Mouse (Mus musculus) neutrophil, adult 5-6 weeks (primary cell): ENCODE data around the gene Gm20388. TPM values are rescaled to one million over a fixed set of nuclear protein-coding genes. Genes with fewer than 3 reads are reported as not detected.

Experiments
- ATAC-seq: fragments of 151-379, 151-347 bp; 2 replicates; pipeline ENCODE4 v1.8.0; 2017; ENCODE audit warnings: mild to moderate bottlenecking, moderate TSS enrichment; ENCODE audit not compliant: insufficient number of reproducible peaks, poor library complexity, low FRiP score, severe bottlenecking; ENCODE audit errors: extremely low read depth
- total RNA-seq: library from RNA; stranded (forward); fragments of 200-1000 nt; gene quantifications from 2 replicates; pipeline ENCODE4 v1.2.3, GENCODE M21; 2017

The Gm20388 gene
- total RNA-seq, 1 experiment from 2014 or later = 10.8 TPM

DNA sequence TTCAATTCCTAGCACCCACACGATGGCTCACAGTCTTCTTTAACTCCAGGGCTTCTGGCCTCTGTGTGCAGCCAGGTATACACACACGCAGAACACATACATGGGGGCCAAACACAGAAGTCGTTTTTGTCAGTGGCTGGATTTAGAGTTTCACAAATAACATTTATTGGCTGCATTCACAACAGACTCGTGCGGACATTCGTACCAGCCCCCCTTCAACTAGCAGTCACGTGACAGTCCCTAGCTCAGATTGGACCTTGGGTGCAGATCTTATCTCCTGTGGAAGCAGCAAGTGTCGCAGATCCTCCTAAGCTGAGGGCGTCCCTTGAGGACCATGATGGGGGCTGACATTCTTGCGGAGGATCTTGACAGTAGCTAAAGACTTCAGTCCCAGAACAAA, 1620.0 kb downstream of the Gm20388 start:
- ATAC-seq = no peak

DNA sequence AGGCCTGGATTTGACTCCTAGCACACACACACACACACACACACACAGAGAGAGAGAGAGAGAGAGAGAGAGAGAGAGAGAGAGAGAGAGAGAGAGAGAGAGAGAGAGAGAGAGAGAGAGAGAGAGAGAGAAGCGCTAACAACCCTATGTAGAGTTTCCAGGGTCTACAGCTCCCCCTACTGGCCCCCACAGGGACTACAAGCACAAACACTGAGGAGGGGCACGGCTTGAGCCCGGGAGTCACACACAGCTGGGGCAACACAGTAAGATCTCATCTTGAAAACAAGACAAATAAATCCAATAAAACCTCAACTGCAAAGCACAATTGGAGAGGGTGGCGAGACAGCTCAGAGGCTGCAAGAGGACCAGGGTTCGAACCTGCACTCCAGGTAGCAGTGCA, 1621.7 kb downstream of the Gm20388 start:
- ATAC-seq = no peak

DNA sequence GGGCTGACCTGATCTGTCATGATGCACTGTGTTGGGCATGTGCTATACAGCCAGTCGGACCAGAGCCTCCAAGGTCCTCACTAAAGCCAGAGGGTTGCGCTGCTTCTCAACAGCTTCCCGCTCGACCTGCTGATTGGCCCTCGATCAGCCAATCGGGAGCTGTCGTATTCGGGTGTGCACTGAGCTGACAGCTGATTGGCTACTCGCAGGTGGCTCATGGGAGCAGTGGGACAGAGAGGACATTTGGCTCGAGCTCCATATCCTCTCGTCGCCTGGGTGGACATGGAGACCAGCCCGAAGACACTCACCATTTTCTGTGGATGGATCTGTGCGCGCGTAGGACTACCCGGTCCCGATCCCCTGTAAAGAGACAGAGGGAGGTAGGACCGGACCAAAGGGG, 1631.2 kb downstream of the Gm20388 start:
- ATAC-seq = no peak

DNA sequence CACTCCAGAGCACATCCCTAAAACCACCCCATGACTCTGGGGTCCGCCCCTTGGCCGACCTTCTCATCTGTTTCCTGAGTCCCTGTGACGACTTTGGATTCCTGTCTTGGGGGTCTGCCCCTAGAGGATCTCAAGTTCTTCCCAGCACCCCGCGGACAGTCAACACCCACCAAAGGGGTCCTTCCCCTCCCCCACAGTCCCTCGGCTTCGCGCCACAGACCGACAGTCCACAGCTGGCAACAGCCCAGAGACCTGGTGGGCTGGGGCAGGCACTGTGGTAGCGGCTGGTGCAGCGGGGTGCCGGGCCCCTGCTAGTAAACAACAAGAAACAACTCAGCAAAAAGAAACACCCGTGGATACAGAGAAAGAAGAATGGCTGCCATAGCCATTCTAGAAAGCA, 1632.3 kb downstream of the Gm20388 start:
- no peak for ATAC-seq

DNA sequence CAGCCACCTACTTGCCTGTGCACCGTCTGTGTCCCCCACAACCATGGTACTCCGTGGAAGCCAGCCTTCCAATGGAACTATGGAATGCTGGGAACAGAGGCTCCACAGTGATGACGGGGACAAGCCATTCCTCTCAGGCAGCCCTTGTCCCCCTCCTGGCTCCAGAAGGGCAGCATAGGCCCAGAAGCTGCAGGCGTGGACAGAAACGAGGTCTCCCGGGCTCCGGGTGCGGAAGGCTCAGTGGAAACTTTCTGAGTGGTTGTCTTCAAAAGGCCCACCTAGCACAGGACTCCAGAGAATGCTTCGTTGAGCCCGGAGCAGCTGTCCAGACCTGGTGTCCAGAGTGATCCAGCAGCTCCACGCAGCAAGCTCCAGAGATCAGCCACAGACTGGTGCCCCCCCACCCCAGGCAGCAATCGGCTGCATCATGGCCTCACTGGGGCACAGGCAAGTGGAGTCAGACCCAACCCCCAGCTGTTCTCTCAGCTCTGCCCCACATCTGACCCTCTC, 1633.7 kb downstream of the Gm20388 start, which contains the start of gene 1700018B08Rik:
Gene 1700018B08Rik, minus strand, starts transcription at position 45 of the 510 bp plus-strand sequence.
- no peak for ATAC-seq

DNA sequence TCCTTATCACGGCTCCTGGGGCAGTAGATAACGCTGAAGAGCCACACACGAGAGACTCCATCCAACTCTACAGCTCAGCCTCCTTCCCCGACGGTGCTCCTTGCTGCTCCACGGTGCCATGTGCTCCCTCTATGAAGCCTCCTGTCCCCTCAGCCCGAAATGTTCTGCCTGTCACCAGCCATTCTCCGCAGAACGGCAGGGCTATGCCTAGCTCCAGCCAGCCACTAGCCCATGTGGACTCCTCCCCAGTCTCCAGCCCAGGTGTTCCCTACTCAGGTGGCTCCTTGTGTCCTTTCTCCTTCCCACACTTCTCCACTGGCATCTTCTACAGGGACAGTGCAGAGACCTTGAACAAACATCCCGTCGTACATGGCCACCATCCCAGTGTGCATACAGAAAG, 1634.3 kb downstream of the Gm20388 start:
- no peak for ATAC-seq

DNA sequence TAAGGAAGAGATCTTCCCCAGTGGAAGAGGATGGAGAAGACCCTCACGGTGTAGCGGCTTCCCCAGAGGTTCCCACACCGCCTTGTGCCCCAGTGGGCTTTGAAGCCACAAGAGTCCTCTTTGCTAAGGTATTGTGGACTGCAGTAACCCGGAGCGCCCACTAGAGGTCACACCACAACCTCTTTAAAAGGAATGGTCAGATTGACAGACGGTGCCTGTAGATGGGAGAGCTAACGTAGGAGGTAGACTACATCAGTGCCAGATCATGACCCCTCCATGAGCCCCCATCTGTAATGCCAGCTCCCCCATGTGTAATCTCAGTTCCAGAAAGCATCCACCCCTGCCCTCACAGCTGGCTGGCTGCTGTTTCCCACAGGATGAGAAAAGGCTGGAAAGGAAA, 1636.5 kb downstream of the Gm20388 start:
- peak; percentile 78 for ATAC-seq

DNA sequence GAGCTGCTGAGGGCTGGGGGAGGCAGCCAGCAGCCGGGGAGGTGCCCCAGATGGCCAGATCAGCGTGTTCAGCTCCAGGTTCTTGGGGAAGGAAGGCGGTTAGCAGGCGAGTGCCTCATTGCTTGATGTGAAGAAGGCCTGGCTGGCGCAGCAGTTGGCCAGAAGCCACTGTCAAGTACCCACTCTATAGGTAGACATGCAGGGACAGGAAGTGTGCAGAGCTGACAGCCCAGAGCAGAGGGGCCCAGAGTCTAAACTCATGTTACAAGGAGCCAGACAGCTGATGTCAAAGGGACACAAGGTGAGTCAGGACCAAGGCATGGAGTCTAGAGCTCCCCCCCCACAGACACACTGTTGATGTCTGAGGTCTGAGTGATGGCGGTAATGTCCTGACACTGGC, 1639.4 kb downstream of the Gm20388 start:
- ATAC-seq = no peak

DNA sequence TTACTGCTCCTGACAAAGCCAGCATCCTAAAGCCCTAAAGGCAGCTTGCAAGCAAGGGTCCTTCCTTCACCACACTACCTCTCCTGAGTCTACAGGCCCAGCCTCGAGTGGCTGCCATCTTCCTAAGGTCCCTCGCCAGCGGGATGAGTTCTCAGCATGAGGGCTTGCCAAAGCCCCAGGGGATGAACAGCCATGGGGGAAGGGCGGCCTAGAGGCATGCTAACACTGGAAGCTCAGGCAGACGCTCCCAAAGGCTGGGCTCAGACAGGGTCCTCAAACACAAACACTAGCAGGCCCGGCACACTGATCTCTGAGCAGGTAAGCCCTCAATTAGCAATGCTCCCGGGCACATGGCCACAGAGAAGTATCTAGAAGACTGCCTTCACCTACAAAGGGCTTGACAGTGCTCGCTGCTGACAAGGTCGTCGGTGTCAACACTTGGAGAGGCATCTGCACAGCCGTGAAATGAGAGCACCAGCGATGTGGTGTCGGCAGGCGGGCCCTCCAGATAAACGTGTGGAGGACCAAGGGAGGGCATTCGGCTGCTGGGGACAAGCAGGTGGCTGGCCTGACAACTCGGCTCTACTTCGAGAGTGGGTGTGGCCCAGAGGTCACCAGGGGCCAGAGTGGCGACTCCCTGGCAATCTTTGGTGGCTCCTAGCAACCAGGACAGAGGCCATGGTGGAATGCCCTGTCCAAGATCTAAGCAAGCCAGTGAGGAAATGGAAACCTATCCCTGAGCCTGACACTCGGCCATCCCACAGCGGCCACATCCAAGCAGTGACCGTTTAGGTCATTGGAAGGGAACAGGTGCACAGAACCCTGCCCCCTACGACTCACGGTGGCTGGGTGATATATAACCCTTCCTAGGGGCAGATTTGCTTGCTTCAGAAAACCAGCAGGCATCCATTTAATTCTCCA, 1640.7 kb downstream of the Gm20388 start:
- no peak for ATAC-seq

DNA sequence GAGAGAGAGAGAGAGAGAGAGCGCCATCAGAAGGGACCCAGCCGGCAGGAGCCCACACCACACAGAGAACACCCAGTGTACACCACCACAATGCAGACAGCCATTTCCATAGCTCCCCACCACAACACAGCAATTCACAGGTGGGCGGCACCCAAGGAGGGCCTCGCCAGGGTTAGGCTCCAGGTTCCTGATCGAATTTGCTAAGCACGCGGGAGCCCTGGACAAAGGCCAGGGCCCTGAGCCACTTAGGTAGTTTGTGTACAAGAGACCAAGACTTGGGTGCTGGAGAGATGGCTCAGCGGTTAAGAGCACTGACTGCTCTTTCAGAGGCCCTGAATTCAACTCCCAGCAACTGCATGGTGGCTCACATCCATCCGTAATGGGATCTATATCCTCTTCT, 1641.9 kb downstream of the Gm20388 start:
- ATAC-seq = no peak

DNA sequence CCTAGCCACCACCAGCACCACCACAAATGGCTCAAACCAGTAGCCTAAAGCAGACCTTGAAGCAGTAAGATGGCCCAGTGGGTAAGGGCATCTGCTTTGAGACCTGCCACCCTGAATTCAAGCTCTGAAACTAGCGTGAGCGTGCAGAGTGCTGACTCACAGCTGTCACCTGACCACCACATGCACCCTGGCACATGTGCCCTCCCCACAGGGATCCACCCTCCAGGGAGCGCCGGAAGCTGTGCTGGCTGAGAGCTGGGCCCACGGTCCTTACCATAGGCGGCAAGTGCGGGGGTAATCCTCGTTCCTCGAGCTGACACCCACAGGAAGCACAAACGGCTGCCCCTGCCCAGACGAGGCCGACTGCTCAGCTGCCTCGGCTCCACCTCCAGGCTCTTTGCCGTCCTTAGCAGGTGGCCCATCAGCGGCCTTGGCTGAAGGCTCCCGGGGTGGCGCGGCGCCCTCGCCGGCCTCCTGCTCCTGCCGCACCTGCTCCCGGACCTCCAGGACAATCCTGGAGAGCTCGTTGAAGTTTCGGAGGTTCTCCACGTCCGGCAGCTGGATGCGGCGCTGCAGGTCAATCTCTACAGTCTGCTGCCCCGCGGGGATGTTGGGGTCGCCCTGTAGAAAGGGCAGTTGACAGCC, 1643.3 kb downstream of the Gm20388 start:
- ATAC-seq = no peak

DNA sequence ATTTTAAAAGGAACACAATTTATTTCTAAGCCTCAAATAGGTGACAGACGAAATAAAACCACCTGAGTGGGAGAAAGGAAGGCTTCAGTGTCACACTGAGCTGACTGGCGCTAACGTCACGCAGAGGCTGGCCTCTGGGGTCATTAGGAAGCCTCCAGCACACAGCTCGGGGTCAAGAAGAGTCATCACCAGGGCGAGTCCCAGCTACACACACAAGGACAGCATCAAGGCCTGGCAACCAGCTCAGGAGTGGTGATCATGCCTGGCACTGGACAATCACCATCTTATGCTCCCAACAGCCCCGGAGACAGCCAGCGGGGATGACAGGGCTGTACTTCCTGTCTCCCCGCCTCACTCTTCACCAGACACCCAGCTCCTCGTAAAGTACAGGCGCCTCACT, 1647.1 kb downstream of the Gm20388 start:
- ATAC-seq = no peak

DNA sequence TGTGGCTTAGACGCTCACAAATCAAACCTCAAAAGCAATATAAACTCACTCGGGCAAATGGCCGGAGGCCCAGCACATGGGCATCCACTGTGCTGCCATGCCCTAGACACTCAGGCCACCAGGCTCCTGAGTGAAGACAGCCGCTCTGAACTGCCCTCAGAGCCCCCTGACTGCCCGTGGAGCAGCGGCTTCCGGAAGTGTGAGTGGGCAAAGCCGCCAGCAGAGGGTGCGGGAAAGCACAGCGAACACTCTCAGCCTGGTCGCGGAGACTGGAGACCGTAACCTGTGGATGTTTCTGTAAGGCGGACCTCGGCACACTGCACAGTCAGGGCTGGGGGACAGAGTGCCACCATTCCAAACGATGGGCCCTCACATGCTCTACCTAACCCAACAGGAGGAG, 1647.9 kb downstream of the Gm20388 start:
- no peak for ATAC-seq

DNA sequence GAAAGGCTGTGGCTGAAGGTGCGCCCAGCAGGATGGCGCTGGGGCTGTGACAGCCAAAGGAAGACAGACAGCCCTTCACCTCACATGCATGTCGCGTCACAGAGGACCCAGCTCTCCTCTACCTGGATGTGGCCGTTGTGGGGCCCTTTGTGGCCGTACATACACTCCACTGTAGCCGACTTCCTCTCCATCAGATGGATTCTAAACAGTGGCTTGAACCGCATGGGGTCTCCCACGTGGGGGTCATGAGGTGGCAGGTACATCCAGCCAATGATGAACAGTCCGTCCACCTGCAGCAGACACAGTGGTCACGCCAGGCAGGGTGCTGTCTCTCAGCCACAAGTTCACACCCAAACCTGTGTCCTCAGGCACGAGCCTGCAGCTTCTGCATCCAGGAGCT, 1649.2 kb downstream of the Gm20388 start:
- ATAC-seq = no peak

DNA sequence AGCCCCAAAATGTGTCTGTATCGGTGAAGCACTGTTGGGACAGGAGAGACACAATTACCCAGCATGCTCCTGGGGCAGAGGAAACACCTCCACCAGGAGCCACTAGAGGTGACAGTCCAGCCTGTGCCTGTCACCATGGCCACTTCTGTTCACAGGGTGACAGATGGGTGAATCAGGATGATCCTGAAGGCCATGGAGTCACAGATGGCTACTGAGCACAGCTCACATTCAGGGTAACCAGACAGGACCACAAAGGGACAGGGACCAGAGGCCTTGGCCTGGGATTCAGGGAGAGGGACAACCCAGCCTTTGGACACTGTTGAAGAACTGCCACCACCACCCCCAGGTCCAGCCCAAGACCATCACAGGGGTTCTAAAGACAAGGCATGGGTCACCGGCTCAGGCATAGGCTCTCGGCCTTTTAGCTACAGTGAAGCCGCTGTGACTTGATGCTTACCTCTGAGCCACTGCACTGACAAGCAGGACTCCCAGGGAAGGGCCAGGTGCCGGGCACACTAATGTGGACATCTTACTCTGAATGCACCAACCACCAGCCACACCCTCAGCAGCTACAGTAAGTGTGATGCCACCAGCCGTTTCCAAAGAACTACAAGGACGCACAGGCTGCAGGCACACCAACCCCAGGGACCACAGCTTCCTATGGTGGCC, 1649.9 kb downstream of the Gm20388 start:
- no peak for ATAC-seq

DNA sequence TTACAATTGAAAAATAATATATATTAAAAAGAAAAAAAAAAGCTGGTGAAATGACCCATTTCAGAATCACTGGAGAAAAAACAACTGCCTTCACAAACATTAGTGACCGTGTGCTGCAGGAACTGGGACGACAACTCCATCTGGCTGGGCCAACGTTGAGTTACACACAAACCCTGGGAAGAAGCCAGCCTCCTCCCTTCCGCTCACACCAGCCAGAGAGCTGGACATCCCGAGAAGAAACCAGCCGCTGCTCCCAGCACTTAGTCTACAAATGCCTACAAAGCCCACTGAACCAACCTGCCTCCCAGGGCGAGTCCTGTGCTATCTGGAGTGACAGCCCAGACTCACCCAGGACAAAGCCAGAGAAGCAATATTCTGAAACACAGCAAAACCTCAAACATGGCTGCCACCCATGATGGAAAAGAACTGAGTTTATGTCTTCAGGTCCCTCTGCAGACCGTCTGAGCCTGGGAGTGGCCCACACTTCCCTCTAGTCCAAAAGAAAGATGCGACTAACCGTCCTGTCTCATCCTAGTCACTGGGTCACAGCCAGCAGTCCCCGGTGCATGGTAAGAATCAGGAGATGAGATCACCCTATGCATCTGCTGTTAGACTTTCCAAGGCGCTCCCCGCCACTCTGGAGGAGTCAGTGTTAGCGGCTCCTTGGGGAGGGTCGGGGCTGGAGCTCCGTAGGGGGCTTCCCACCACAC, 1651.2 kb downstream of the Gm20388 start:
- ATAC-seq = no peak

DNA sequence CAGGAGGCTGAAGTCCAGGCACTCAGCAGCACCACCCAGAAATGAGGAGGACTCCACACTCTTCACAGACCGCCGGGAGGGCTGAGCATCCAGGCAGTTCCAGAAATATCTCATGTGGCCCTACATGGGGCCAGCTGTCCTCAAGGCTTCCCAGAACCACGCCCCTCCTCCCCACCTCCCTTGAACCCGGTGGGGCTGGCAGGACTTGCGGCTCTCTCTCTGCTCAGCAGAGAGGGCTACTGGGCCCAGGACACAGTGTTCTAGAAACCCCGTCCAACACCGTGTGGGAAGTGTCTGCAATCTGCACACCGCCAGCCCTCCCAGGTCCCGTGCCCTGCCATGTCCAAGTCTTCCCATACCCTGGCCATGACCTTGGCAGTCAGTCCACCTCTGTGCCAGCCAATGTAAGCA, 1652.3 kb downstream of the Gm20388 start:
- ATAC-seq = no peak

DNA sequence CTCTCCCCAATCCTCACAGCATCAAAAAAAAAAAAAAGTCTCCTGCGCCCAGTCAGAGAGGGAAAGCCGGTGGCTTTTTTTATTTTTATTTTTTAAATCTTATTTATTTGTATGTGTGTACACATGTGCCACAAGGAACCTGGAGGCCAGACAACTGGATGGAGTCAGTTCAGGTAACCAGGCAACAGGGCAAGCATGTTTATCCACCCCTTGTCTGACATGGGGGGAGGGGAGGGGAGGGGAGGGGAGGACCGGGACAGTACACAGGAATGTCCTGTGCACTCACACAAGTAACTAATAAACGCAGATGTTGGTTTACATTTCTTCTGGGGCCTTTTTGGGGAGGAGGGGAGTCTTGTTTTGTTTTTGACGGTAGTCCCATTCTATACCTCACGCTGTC, 1653.1 kb downstream of the Gm20388 start:
- no peak for ATAC-seq

DNA sequence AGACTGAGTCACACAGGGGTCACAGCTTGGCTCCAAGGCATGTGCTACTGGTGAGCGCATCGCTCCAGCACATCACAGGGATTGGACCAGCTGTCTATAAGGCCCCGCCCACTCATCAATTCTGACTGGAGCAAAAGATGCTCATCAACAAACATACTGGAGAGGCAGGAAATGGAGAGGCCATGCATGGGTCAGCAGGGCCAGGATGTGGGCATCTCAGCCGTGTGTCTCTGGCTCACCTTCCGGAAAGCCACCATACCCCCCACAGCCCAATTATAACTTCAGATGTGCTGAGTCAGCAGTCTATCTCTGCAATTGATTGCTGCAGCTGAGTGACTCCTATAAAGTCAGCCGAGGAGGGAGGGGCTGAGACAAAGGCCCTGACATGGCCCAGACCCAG, 1657.7 kb downstream of the Gm20388 start:
- ATAC-seq = no peak
